Mouse (Mus musculus): ENCODE data around the gene Ptpn6.
A peak's percentile ranks its signal among the peaks of the same experiment; 100 is the strongest.

Ptpn6 gene

GRCm38 (mm10) chr6:124755831-124756595, 17.5 kb upstream of the Ptpn6 start, which contains the start of the genes Gm45234 and Atn1:
Gene Gm45234, minus strand, starts transcription at chr6:124756021.
Gene Atn1, minus strand, starts transcription at chr6:124756524.
- DNase-seq (ENCODE audit: inconsistent ontology term), result peak; percentile 92

GRCm38 (mm10) chr6:124755306-124755705, 16.8 kb upstream of the Ptpn6 start:
- DNase-seq (ENCODE audit: inconsistent ontology term), result no peak

GRCm38 (mm10) chr6:124753861-124754260, 15.3 kb upstream of the Ptpn6 start:
- DNase-seq (ENCODE audit: inconsistent ontology term), result no peak

GRCm38 (mm10) chr6:124750405-124750804, 11.9 kb upstream of the Ptpn6 start:
- no peak for DNase-seq (ENCODE audit: inconsistent ontology term)

- no peak for DNase-seq (ENCODE audit: inconsistent ontology term)
Observed at GRCm38 (mm10) chr6:124746654-124747632, 8.4 kb upstream of the Ptpn6 start.

- no peak for DNase-seq (ENCODE audit: inconsistent ontology term)
Observed at GRCm38 (mm10) chr6:124746296-124746605, 7.7 kb upstream of the Ptpn6 start.

GRCm38 (mm10) chr6:124745490-124746295, 7.2 kb upstream of the Ptpn6 start:
- peak; percentile 96 for DNase-seq (ENCODE audit: inconsistent ontology term)

GRCm38 (mm10) chr6:124744755-124745321, 6.3 kb upstream of the Ptpn6 start:
- no peak for DNase-seq (ENCODE audit: inconsistent ontology term)

- DNase-seq (ENCODE audit: inconsistent ontology term), result no peak
Observed at GRCm38 (mm10) chr6:124743647-124744046, 5.1 kb upstream of the Ptpn6 start.

- no peak for DNase-seq (ENCODE audit: inconsistent ontology term)
Observed at GRCm38 (mm10) chr6:124742839-124743514, 4.5 kb upstream of the Ptpn6 start.

- DNase-seq (ENCODE audit: inconsistent ontology term), result no peak
Observed at GRCm38 (mm10) chr6:124741842-124742241, 3.3 kb upstream of the Ptpn6 start.

GRCm38 (mm10) chr6:124740888-124741761, 2.6 kb upstream of the Ptpn6 start, which contains the start of gene Grcc10:
Gene Grcc10, minus strand, starts transcription at chr6:124741374.
- peak; percentile 95 for DNase-seq (ENCODE audit: inconsistent ontology term)

- DNase-seq (ENCODE audit: inconsistent ontology term), result no peak
Observed at GRCm38 (mm10) chr6:124740211-124740887, 1.8 kb upstream of the Ptpn6 start.

- DNase-seq (ENCODE audit: inconsistent ontology term), result no peak
Observed at GRCm38 (mm10) chr6:124739231-124739796, 800 bp upstream of the Ptpn6 start.

GRCm38 (mm10) chr6:124737040-124737439, 1.5 kb downstream of the Ptpn6 start:
- no peak for DNase-seq (ENCODE audit: inconsistent ontology term)

GRCm38 (mm10) chr6:124734417-124734816, 4.1 kb downstream of the Ptpn6 start:
- no peak for DNase-seq (ENCODE audit: inconsistent ontology term)

- no peak for DNase-seq (ENCODE audit: inconsistent ontology term)
Observed at GRCm38 (mm10) chr6:124732476-124733370, 5.8 kb downstream of the Ptpn6 start.

- no peak for DNase-seq (ENCODE audit: inconsistent ontology term)
Observed at GRCm38 (mm10) chr6:124731038-124731437, 7.5 kb downstream of the Ptpn6 start.
